Mouse (Mus musculus) liver, embryonic 11.5 days (tissue): Measurements from ENCODE around the gene Cyfip2. TPM values are rescaled to one million over a fixed set of nuclear protein-coding genes. Genes with fewer than 3 reads are reported as not detected.

Experiments used
- ATAC-seq: fragments of 200-750 bp; cut with Nextera tagmentation; replicated peaks from 2 replicates; pipeline ENCODE4 v1.8.0; 2017; ENCODE audit warnings: moderate number of reproducible peaks, mild to moderate bottlenecking, moderate TSS enrichment, moderate library complexity; ENCODE audit not compliant: low FRiP score
- DNase-seq: peaks from one replicate; pipeline ENCODE4 v3.0.0-alpha.2; 2017; ENCODE audit warnings: low spot score
- H3K27ac ChIP-seq: fragments of 300-500 bp; sonication (generic); 2 replicates; pipeline ENCODE4 v1.5.1; 2014; ENCODE audit warnings: mild to moderate bottlenecking, low read depth, low read length, control low read depth
- H3K27me3 ChIP-seq: fragments of 300-500 bp; sonication (generic); replicated peaks from 2 replicates; pipeline ENCODE4 v1.6.1; 2014; ENCODE audit warnings: low read length, mixed read lengths; ENCODE audit not compliant: control insufficient read depth, insufficient read depth
- H3K36me3 ChIP-seq: fragments of 300-500 bp; sonication (generic); 2 replicates; pipeline ENCODE4 v1.6.1; 2014; ENCODE audit warnings: mild to moderate bottlenecking, low read length, moderate library complexity, mixed read lengths; ENCODE audit not compliant: control insufficient read depth, insufficient read depth
- H3K4me1 ChIP-seq: fragments of 300-500 bp; sonication (generic); replicated peaks from 2 replicates; pipeline ENCODE4 v1.6.1; 2014; ENCODE audit warnings: low read length, mixed read lengths; ENCODE audit not compliant: control insufficient read depth, insufficient read depth
- H3K4me2 ChIP-seq: fragments of 300-500 bp; sonication (generic); 2 replicates; pipeline ENCODE4 v1.6.1; 2014; ENCODE audit warnings: mild to moderate bottlenecking, control low read depth, moderate library complexity
- H3K4me3 ChIP-seq: fragments of 300-500 bp; sonication (generic); 2 replicates; pipeline ENCODE4 v1.5.1; 2014; ENCODE audit warnings: low read depth, low read length, control low read depth
- H3K9ac ChIP-seq: fragments of 300-500 bp; sonication (generic); 2 replicates; pipeline ENCODE4 v1.6.1; 2014; ENCODE audit warnings: low read depth, low read length, control low read depth
- H3K9me3 ChIP-seq: fragments of 300-500 bp; sonication (generic); 2 replicates; pipeline ENCODE4 v1.6.1; 2016; ENCODE audit warnings: low read length, inconsistent platforms, mixed read lengths; ENCODE audit not compliant: control insufficient read depth
- WGBS: fragments of 180-500 bp; shearing (Covaris S2); extraction: QIAGEN DNeasy Blood & Tissue Kit; methylation state at CpG from one replicate; pipeline ENCODE4 v1.1.7; 2014; 5-methylcytosine and 5-hydroxymethylcytosine counted together
- polyA plus RNA-seq: library from polyadenylated mRNA; unstranded; fragments of >200 nt; fragmentation: Nextera tagmentation; extraction: Ambion mirVana; gene quantifications from 2 replicates; pipeline ENCODE4 v1.2.1, GENCODE M21; 2014

The Cyfip2 gene
- polyA plus RNA-seq, 1 experiment from 2014 or later = 8.7 TPM

DNA sequence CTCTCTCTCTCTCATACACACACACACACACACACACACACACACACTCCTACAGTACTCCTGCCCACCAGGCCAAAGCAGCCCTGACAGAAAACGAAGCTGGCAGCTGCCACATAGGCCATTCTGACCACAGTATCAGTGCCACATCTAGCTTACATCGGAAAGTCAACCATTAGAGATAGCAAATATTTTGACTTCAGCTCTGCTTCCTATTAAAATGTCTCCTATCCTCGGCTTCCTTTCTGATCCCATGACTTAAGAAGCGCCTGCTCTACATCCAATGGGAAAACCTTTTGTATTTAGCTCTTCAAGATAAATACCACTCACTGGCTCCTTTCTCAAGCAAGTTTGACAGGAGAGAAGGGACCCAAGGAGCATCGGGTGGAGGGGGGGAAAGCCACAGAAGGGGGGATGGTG is 2.0 kb downstream of the Cyfip2 start:
- peaks cover 9% of the 10 kb centered on the region; the same call in 1 of the 2 replicates for H3K4me1 ChIP-seq
- no peak overlapping the region for H3K9ac ChIP-seq
- 0 out of 2 replicates have a peak, but pooled peaks cover 2% of the 10 kb centered on the region for H3K27me3 ChIP-seq
- H3K4me2 ChIP-seq = peak overlapping the region; percentile 82
- no peak overlapping the region for H3K27ac ChIP-seq
- H3K9me3 ChIP-seq = no peaks in the 10 kb centered on the region
- H3K36me3 ChIP-seq = no peaks in the 10 kb centered on the region
- WGBS = 66% methylated on average over 5 of the region's 5 CpGs
- DNase-seq = no peak
- H3K4me3 ChIP-seq = no peak overlapping the region
- ATAC-seq = no peak

- Histone ChIP-seq H3K4me1 (peaks cover 9% of the 10 kb centered on the region; the same call in 1 of the 2 replicates), H3K27ac (no peak overlapping the region), H3K4me2 (no peak overlapping the region), H3K9ac (no peak overlapping the region), H3K36me3 (no peaks in the 10 kb centered on the region), H3K27me3 (0 out of 2 replicates have a peak, but pooled peaks cover 2% of the 10 kb centered on the region), H3K9me3 (no peaks in the 10 kb centered on the region), H3K4me3 (no peak overlapping the region)
- no peak for DNase-seq
- 73% methylated on average over 10 of the region's 10 CpGs for WGBS
- ATAC-seq = no peak
Observed at GRCm38 (mm10) chr11:46309808-46310555, 2.7 kb downstream of the Cyfip2 start.

DNA sequence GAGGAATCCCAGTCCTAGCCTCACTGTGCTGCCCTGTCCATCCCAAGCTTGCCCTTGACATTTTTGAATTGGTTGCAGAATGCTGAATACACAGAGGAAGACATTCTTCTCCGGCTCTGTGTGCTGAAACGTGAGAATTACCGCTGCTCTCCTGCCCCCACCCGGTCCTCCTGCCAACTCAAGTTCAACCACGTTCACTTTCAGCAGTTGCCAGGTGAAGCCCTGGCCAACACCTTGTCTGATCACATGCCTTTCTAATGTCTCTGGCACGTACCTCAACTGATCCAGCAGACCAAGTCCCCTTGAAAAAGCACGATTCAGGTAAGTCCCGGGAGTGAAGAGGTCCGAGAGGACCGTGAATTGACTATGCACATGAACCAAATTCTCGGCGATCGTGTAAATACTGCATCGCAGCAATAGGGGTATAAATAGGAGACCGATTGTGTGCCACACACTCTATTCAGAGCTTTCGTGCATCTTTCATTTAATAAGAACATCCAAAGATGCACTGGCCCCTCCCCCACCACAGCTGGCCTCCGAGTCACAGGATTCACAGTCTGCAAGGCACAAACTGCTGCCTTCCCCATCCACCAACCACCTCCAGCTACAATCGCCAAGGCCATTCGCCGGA is 3.4 kb downstream of the Cyfip2 start:
- whole genome bisulfite sequencing = 89% methylated on average over 20 of the region's 20 CpGs
- Histone ChIP-seq H3K4me2 (no peak overlapping the region), H3K36me3 (no peaks in the 10 kb centered on the region), H3K27me3 (0 out of 2 replicates have a peak, but pooled peaks cover 2% of the 10 kb centered on the region), H3K4me3 (no peak overlapping the region), H3K4me1 (peaks cover 9% of the 10 kb centered on the region; the same call in 1 of the 2 replicates), H3K27ac (no peak overlapping the region), H3K9me3 (no peaks in the 10 kb centered on the region), H3K9ac (no peak overlapping the region)
- no peak for DNase-seq
- no peak for ATAC-seq

DNA sequence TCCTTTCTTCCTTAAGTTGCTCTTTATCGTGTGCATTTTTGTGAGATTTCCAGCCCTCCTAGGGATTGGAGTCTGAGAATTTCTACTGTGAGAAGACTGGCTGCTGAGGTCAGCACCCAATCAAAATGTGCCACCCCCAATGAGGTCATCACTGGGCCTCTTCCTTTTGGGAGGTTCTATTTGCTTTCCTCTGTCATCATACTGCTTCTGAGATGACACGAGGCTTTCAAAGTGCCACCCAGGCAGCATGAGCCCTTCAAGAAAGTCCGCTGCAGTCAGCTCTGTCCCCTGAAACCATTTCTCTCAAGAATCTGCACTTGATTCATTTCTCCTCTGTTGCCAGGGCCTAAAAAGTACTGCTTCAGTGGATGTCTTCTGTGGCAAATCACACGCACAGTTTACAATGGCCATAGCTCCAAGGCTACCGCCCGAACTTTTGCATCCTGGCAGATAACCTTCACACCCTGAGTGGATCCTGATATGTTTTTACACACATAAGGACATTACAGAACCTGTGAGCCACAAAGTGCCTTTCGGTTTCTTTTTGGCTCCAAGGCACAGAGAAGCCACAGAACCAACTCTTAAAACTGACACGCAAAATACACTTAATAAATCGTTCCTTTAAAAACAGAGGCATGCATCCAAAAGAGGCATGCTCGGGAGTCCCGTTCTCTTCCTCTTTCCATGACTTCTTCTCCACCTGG is 4.2 kb downstream of the Cyfip2 start:
- Histone ChIP-seq H3K4me2 (no peak overlapping the region), H3K4me3 (no peak overlapping the region), H3K9me3 (no peaks in the 10 kb centered on the region), H3K27ac (no peak overlapping the region), H3K9ac (no peak overlapping the region), H3K27me3 (0 out of 2 replicates have a peak, but pooled peaks cover 2% of the 10 kb centered on the region), H3K36me3 (no peaks in the 10 kb centered on the region), H3K4me1 (peaks cover 9% of the 10 kb centered on the region; the same call in 1 of the 2 replicates)
- no peak for ATAC-seq
- WGBS = 85% methylated on average over 11 of the region's 11 CpGs
- DNase-seq = no peak

DNA sequence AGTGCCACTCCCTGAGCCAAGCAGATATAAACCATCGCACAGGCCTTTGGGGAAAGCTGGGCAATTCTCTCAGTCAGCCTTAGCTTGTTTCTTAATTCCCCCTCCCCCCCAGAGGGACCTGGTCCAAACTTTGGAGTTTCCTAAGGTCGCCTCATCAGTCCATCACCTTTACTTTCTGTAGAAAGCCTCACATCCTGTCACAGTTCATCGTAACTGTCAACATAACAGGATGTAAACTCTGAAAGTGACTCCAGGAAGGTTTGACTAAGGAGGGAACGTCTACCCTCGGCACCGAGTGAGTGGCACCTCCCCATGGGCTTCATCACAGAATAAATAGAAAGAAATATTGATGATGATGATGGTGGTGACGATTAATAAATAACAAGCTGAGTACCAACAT is 4.9 kb downstream of the Cyfip2 start:
- DNase-seq = no peak
- Histone ChIP-seq H3K27ac (no peak overlapping the region), H3K9ac (no peak overlapping the region), H3K4me3 (no peak overlapping the region), H3K4me1 (peaks cover 8% of the 10 kb centered on the region; the same call in 1 of the 2 replicates), H3K4me2 (no peak overlapping the region), H3K36me3 (no peaks in the 10 kb centered on the region), H3K9me3 (no peaks in the 10 kb centered on the region), H3K27me3 (0 out of 2 replicates have a peak, but pooled peaks cover 2% of the 10 kb centered on the region)
- WGBS = 80% methylated on average over 7 of the region's 7 CpGs
- no peak for ATAC-seq

DNA sequence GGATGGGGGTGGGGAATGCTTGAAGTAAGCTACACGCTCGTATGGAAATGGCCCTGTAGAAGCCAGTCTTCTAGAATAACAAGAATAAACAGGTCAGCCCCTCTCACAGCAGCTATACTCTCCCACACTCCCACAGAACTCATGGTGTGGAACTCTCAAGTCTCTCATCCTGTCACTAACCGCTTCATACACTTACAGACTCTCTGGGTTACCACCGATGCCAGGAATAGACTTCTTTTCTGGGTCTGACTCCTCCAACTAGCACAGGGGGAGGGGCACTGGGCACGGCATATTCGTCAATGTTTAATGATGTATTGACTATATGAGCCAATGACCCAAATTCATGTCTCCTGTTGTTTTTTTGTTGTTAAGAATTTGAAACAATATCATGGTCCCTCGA is 5.9 kb downstream of the Cyfip2 start:
- Histone ChIP-seq H3K4me3 (no peak overlapping the region), H3K9me3 (no peaks in the 10 kb centered on the region), H3K9ac (no peak overlapping the region), H3K27ac (no peak overlapping the region), H3K4me2 (no peak overlapping the region), H3K27me3 (0 out of 2 replicates have a peak, but pooled peaks cover 2% of the 10 kb centered on the region), H3K4me1 (peaks cover 6% of the 10 kb centered on the region; the same call in 1 of the 2 replicates), H3K36me3 (no peaks in the 10 kb centered on the region)
- DNase-seq (no peak), ATAC-seq (no peak)
- WGBS = 79% methylated on average over 7 of the region's 7 CpGs

GRCm38 (mm10) chr11:46305881-46306520 is 6.7 kb downstream of the Cyfip2 start:
- Histone ChIP-seq H3K27me3 (no peaks in the 10 kb centered on the region), H3K9ac (no peak overlapping the region), H3K4me3 (no peak overlapping the region), H3K4me2 (no peak overlapping the region), H3K27ac (no peak overlapping the region), H3K36me3 (no peaks in the 10 kb centered on the region), H3K9me3 (no peaks in the 10 kb centered on the region), H3K4me1 (peaks cover under 1% of the 10 kb centered on the region; the same call in 1 of the 2 replicates)
- ATAC-seq (no peak), DNase-seq (no peak)
- WGBS = 67% methylated on average over 9 of the region's 9 CpGs
